Mouse (Mus musculus) testis, adult 2 months (tissue): ENCODE measurements around the gene Zfp462.

Source experiments
- CTCF ChIP-seq: fragments of 200-500 bp; IDR thresholded peaks from 2 replicates; pipeline ENCODE4 v1.5.1; 2012; ENCODE audit warnings: low read depth, mild to moderate bottlenecking, inconsistent platforms, low read length, moderate library complexity; ENCODE audit not compliant: control insufficient read depth, insufficient read depth, insufficient replicate concordance
- POLR2A ChIP-seq: fragments of 200-500 bp; IDR thresholded peaks from 2 replicates; pipeline ENCODE4 v1.6.1; 2012; ENCODE audit warnings: low read depth, mild to moderate bottlenecking, inconsistent platforms, low read length, moderate library complexity; ENCODE audit not compliant: control insufficient read depth

GRCm38 (mm10) chr4:54946662-54947055 is 1.8 kb downstream of the Zfp462 start:
- TF ChIP-seq CTCF (no peak), POLR2A (no peak)
